Mouse (Mus musculus) liver, adult 2 months (tissue): ENCODE results near the gene Helz2. TPM values are rescaled to one million over a fixed set of nuclear protein-coding genes. Genes with fewer than 3 reads are reported as not detected.
A peak's percentile ranks its signal among the peaks of the same experiment; 100 is the strongest.

Source experiments
- DNase-seq: peaks from one replicate; pipeline ENCODE4 v3.0.0-alpha.2; 2011; ENCODE audit warnings: low read depth, low spot score; ENCODE audit errors: extremely low read depth
- H3K27ac ChIP-seq: fragments of 200-500 bp; replicated peaks from 2 replicates; pipeline ENCODE4 v1.5.1; 2012; ENCODE audit warnings: low read depth, mild to moderate bottlenecking, control low read depth, inconsistent platforms, low read length; ENCODE audit not compliant: insufficient read depth
- H3K27me3 ChIP-seq: fragments of 200-500 bp; 2 replicates; pipeline ENCODE4 v1.6.1; 2012; ENCODE audit warnings: mild to moderate bottlenecking, moderate library complexity, low read length, inconsistent platforms; ENCODE audit not compliant: control insufficient read depth, insufficient read depth
- H3K36me3 ChIP-seq: fragments of 200-500 bp; 2 replicates; pipeline ENCODE4 v1.6.1; 2012; ENCODE audit warnings: low read length, inconsistent platforms; ENCODE audit not compliant: control insufficient read depth, insufficient read depth
- H3K4me1 ChIP-seq: fragments of 200-500 bp; 2 replicates; pipeline ENCODE4 v1.6.1; 2011; ENCODE audit warnings: low read length; ENCODE audit not compliant: control insufficient read depth, insufficient read depth
- H3K4me3 ChIP-seq: fragments of 200-500 bp; 2 replicates; pipeline ENCODE4 v1.5.1; 2011; ENCODE audit warnings: low read depth, mild to moderate bottlenecking, control low read depth, low read length, moderate library complexity; ENCODE audit not compliant: insufficient read depth
- H3K79me2 ChIP-seq: fragments of 200-500 bp; 2 replicates; pipeline ENCODE4 v1.6.1; 2012; ENCODE audit warnings: inconsistent platforms, mild to moderate bottlenecking, low read length, moderate library complexity; ENCODE audit not compliant: control insufficient read depth, insufficient read depth
- H3K9ac ChIP-seq: fragments of 200-500 bp; 2 replicates; pipeline ENCODE4 v1.6.1; 2012; ENCODE audit warnings: low read depth, mild to moderate bottlenecking, control low read depth, inconsistent platforms, low read length
- CTCF ChIP-seq: fragments of 200-500 bp; IDR thresholded peaks from 2 replicates; pipeline ENCODE4 v1.5.1; 2011; ENCODE audit warnings: low read depth, low read length, control low read depth
- POLR2A ChIP-seq: fragments of 200-500 bp; IDR thresholded peaks from 2 replicates; pipeline ENCODE4 v1.6.1; 2011; ENCODE audit warnings: low read length, control low read depth; ENCODE audit not compliant: insufficient read depth; ENCODE audit errors: extremely low read depth
- WGBS: fragments of 180-500 bp; shearing (Covaris S2); methylation state at CpG from one replicate; pipeline ENCODE4 v1.1.7; 2018; 5-methylcytosine and 5-hydroxymethylcytosine counted together
- polyA plus RNA-seq: library from polyadenylated mRNA; depleted of rRNA; stranded (reverse); fragments of >200 nt; gene quantifications from 2 replicates; pipeline ENCODE4 v1.2.3, GENCODE M21; 2012
- total RNA-seq: library from RNA; depleted of rRNA; stranded (reverse); fragments of >200 nt; gene quantifications from 2 replicates; pipeline ENCODE4 v1.2.3, GENCODE M21; 2014

Gene Helz2
- total and polyA plus RNA-seq, 2 experiments = 20.3 to 65.9 TPM

DNA sequence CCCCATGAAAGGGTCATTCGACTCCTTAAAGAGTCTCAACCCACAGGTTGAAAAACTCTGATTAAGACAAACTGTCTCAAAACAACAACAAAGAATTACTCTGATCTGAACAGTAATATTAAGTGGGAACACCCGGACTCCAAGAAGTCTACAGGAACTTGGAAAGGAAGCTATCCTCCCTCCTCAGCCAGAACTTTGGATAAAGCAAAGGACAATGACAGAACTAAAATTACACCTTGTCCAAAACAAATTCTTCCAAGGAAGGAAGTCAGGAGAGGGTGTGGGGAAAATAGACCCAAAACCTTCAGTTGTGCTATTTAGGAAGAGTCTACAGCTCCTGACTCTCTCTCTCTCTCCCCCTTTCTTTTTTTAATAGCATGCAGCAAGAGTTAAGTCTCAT lies 30.3 kb upstream of the Helz2 start:
- WGBS = 85% methylated on average over 2 of the region's 2 CpGs
- Histone ChIP-seq H3K27ac (no peak overlapping the region), H3K36me3 (peaks cover 28% of the 10 kb centered on the region)

DNA sequence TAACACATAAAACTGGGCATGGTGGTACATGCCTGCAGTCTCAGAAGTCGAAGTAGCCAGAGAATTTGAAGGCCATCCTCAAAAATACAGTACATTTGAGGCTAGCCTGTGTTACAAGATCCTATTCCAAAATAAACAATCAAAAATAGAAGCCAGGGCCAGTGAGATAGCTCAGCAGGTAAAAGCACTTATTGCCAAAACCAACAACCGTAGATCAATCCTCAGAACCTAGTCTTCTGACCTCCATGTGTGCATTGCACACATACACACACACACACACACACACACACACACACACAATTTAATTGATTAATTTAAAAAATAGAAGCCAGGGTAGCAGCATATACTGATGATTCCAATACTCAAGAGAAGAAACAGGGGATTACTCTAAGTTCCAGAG lies 25.0 kb upstream of the Helz2 start:
- WGBS = 28% methylated on average over 2 of the region's 2 CpGs
- no peak overlapping the region for H3K27ac ChIP-seq

More for the DNA sequence above, 30.3 kb upstream of the Helz2 start:
- no peak for DNase-seq
- TF ChIP-seq CTCF = no peak
- no peak for TF ChIP-seq POLR2A
- H3K4me3 ChIP-seq = no peak overlapping the region
- peaks cover 15% of the 10 kb centered on the region for H3K79me2 ChIP-seq
- H3K4me1 ChIP-seq = peaks cover 7% of the 10 kb centered on the region; the same call in 1 of the 2 replicates
- no peaks in the 10 kb centered on the region for H3K27me3 ChIP-seq
- no peak overlapping the region for H3K9ac ChIP-seq

DNA sequence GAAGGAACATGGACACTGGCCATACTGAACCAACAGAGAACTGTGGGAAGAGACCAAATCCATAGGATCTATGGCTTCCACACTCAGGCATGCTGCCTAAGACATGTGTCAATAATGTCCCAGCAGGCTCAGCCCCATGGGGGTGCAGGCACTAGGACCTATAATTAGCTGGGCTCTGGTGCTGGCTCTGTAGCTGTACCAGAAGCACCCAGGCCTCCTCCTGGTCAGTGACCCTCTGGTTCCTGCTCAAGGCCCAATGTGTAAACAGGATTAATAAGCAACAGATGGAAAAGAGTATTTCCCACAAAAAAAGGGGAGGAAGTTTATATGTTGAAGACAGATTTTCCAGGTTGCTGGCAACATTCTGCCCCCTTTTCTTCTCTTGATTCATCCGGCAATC lies 11.4 kb upstream of the Helz2 start:
- TF ChIP-seq CTCF (0 out of 2 replicates have a peak, but pooled peaks have one; percentile 5), POLR2A (no peak)
- H3K27me3 ChIP-seq = no peaks in the 10 kb centered on the region
- WGBS = 20% methylated on average over 1 of the region's 1 CpGs
- DNase-seq = peak; percentile 86
- no peak overlapping the region for H3K9ac ChIP-seq
- H3K4me3 ChIP-seq = no peak overlapping the region
- peaks cover 12% of the 10 kb centered on the region for H3K36me3 ChIP-seq
- H3K4me1 ChIP-seq = peaks cover 38% of the 10 kb centered on the region
- H3K79me2 ChIP-seq = no peaks in the 10 kb centered on the region
- H3K27ac ChIP-seq = peak overlapping the region; percentile 53

More for the DNA sequence above, 25.0 kb upstream of the Helz2 start:
- Histone ChIP-seq H3K4me1 (peaks cover 7% of the 10 kb centered on the region; the same call in 1 of the 2 replicates), H3K79me2 (peaks cover 5% of the 10 kb centered on the region), H3K36me3 (peaks cover 40% of the 10 kb centered on the region), H3K9ac (no peak overlapping the region), H3K4me3 (no peak overlapping the region), H3K27me3 (no peaks in the 10 kb centered on the region)
- TF ChIP-seq POLR2A = no peak
- TF ChIP-seq CTCF = no peak
- DNase-seq = peak; percentile 94

DNA sequence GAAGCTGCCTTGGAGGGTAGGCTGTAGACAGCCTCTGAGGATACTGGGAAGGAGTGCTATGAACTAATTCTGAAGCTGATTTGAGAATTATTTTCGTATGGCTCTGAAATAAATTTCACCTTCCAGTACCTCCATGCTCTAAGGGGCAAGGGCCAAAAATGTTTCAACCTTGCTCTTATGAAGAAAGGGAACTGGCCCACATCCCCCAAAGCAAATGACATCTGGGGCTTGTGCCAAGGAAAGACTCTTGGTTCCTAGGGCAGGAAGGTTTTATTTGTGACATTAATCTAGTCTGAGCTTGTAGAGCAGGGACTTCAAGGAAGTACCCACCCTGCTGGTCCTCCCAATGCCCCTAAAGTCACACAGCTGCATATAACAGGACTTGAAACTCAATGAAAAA lies 10.0 kb upstream of the Helz2 start:
- H3K79me2 ChIP-seq = no peaks in the 10 kb centered on the region
- 21% methylated on average over 1 of the region's 1 CpGs for WGBS
- peaks cover 12% of the 10 kb centered on the region for H3K36me3 ChIP-seq
- 0 out of 2 replicates have a peak overlapping the region, but pooled peaks have one; percentile 7 for H3K9ac ChIP-seq
- H3K4me1 ChIP-seq = peaks cover 33% of the 10 kb centered on the region
- peak; percentile 87 for DNase-seq
- H3K4me3 ChIP-seq = no peak overlapping the region
- peak overlapping the region; percentile 95 for H3K27ac ChIP-seq
- no peaks in the 10 kb centered on the region for H3K27me3 ChIP-seq
- TF ChIP-seq POLR2A = no peak
- TF ChIP-seq CTCF = no peak

DNA sequence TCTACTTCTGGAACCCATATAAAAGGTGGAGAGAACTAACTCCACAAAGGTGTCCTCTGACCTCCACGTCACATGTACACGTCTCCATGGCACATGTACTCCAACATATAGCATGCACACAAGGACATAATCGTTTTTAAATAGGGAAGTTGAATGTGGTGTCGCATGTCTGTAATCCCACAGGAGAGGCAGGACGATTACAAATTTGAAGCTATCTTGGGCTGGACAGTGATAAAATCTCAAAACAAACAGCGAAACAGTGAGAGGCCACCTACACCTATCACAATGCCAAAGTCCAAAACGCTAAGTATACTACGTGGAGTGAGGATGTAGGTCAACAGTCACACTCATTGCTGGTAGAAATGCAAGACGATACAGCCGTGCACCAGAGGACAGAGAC lies 7.4 kb upstream of the Helz2 start:
- Histone ChIP-seq H3K4me1 (peaks cover 38% of the 10 kb centered on the region), H3K27ac (peak overlapping the region; percentile 86), H3K79me2 (no peaks in the 10 kb centered on the region), H3K4me3 (no peak overlapping the region; the same call in 1 of the 2 replicates), H3K36me3 (no peaks in the 10 kb centered on the region), H3K27me3 (no peaks in the 10 kb centered on the region), H3K9ac (peak overlapping the region; percentile 70)
- TF ChIP-seq POLR2A (no peak), CTCF (no peak)
- peak; percentile 95 for DNase-seq
- WGBS = 19% methylated on average over 10 of the region's 10 CpGs

DNA sequence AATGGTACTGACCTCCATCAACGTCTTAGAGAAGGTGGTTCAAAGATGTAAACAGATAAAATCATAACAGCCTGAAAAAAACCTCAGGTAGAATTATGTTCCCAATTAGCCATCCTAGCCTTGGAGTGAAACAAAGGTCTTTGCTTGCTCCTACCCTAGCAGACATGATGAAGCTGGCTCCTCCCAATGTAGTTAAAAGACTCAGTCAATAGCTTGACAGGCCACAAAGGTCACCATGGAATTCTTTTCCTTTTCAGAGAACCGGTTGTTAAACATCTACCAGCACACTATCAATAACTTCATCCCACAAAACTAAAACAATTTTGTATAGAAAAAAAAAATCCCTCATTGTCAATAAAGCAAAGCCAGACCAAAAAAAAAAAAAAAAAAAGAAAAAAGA lies 3.2 kb upstream of the Helz2 start:
- no peaks in the 10 kb centered on the region for H3K27me3 ChIP-seq
- no peak overlapping the region for H3K4me3 ChIP-seq
- no peak for TF ChIP-seq CTCF
- H3K27ac ChIP-seq = no peak overlapping the region
- peaks cover 1% of the 10 kb centered on the region; the same call in 1 of the 2 replicates for H3K36me3 ChIP-seq
- no peak overlapping the region for H3K9ac ChIP-seq
- peaks cover 18% of the 10 kb centered on the region for H3K79me2 ChIP-seq
- peak; percentile 86 for DNase-seq
- peaks cover 40% of the 10 kb centered on the region for H3K4me1 ChIP-seq
- WGBS = 26% methylated on average over 2 of the region's 2 CpGs
